Comparison of ENCODE assay signal across 11 mouse cellular contexts in the genomic region with DNA sequence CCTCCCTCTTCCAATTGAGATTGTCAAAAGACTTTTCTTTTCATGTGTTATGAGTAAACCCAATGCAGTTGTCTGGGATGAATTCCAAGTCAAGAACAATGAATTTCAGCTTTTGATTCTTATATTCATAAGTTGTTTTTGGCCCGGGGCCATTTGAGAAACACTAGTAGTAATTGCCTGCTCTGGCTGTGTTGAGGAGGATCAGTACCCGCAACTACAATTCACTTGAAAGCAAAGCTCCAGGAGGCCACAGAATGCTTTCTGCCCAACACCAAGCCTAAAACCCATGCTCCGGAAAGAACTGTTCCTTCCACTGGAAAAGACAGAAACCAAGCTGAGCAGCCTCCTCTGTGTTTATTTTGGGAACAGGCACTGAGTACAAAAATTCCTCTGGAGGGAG.
DNase-seq lines count a peak whose midpoint lies in the region; ATAC-seq and TF ChIP-seq lines count a peak whose summit lies in the region.
"Had no signal": no experiment of that assay in that cellular context is flagged by ENCODE, and none has a peak within 500 bp of the region (broad histone marks: within the 10 kb centered on the region; RNA-seq: fewer than 3 reads in every experiment).

No protein-coding gene starts in this region.

- H3K27ac ChIP-seq in forebrain, postnatal 0 days (ENCODE audit: low read depth, low read length) = no peak overlapping the region
- H3K27ac ChIP-seq in forebrain, embryonic 15.5 days (replicated peaks) = no peak overlapping the region
- no peak overlapping the region for H3K27ac ChIP-seq in midbrain, postnatal 0 days (ENCODE audit: low read depth, low read length)
- H3K27ac ChIP-seq in midbrain, embryonic 13.5 days = no peak overlapping the region
- peak overlapping the region; percentile 48; the same call in 1 of the 2 replicates for H3K27ac ChIP-seq in heart, embryonic 13.5 days (replicated peaks)
- H3K27ac ChIP-seq: hindbrain, embryonic 15.5 days had no signal

- ATAC-seq in forebrain, postnatal 0 days = no peak
- ATAC-seq in forebrain, embryonic 15.5 days (replicated peaks) = no peak
- no peak for ATAC-seq in midbrain, postnatal 0 days (ENCODE audit: low FRiP score)
- no peak for ATAC-seq in midbrain, embryonic 13.5 days
- ATAC-seq in heart, embryonic 13.5 days (ENCODE audit: extremely low read depth, insufficient number of reproducible peaks, low FRiP score, low TSS enrichment) = no peak; the same call in 1 of the 2 replicates
- ATAC-seq in inflammation-experienced regulatory T-cells, adult 6 months = no peak

- TF ChIP-seq CTCF in forebrain, postnatal 0 days (IDR thresholded peaks at IDR 0.05; ENCODE audit: low read depth) = no peak
- no peak for TF ChIP-seq CTCF in midbrain, postnatal 0 days (IDR thresholded peaks at IDR 0.05)

- H3K9me3 ChIP-seq in forebrain, postnatal 0 days (ENCODE audit: low read length) = no peaks in the 10 kb centered on the region
- no peaks in the 10 kb centered on the region for H3K9me3 ChIP-seq in forebrain, embryonic 15.5 days
- H3K9me3 ChIP-seq in midbrain, postnatal 0 days (ENCODE audit: low read length) = no peaks in the 10 kb centered on the region
- no peaks in the 10 kb centered on the region for H3K9me3 ChIP-seq in midbrain, embryonic 13.5 days
- H3K9me3 ChIP-seq in heart, embryonic 13.5 days = no peaks in the 10 kb centered on the region
- H3K9me3 ChIP-seq: hindbrain, embryonic 15.5 days had no signal

- no peak overlapping the region for H3K4me3 ChIP-seq in forebrain, postnatal 0 days (ENCODE audit: low read depth, low read length)
- no peak overlapping the region for H3K4me3 ChIP-seq in forebrain, embryonic 15.5 days
- H3K4me3 ChIP-seq in midbrain, postnatal 0 days (ENCODE audit: low read depth, low read length) = no peak overlapping the region
- H3K4me3 ChIP-seq in midbrain, embryonic 13.5 days (replicated peaks) = no peak overlapping the region
- H3K4me3 ChIP-seq in heart, embryonic 13.5 days = no peak overlapping the region
- H3K4me3 ChIP-seq: hindbrain, embryonic 15.5 days; myocyte had no signal

- no peaks in the 10 kb centered on the region for H3K36me3 ChIP-seq in forebrain, postnatal 0 days (ENCODE audit: insufficient read depth)
- H3K36me3 ChIP-seq in forebrain, embryonic 15.5 days = no peaks in the 10 kb centered on the region
- H3K36me3 ChIP-seq in midbrain, postnatal 0 days (ENCODE audit: insufficient read depth, low read length) = no peaks in the 10 kb centered on the region
- H3K36me3 ChIP-seq in midbrain, embryonic 13.5 days = no peaks in the 10 kb centered on the region
- H3K36me3 ChIP-seq in heart, embryonic 13.5 days = no peaks in the 10 kb centered on the region
- H3K36me3 ChIP-seq: hindbrain, embryonic 15.5 days had no signal

- WGBS in forebrain, postnatal 0 days = 46% methylated on average over 3 of the region's 3 CpGs
- WGBS in forebrain, embryonic 15.5 days = 44% methylated on average over 3 of the region's 3 CpGs
- 59% methylated on average over 3 of the region's 3 CpGs for WGBS in midbrain, postnatal 0 days
- 77% methylated on average over 3 of the region's 3 CpGs for WGBS in midbrain, embryonic 13.5 days
- WGBS in heart, embryonic 13.5 days = 48% methylated on average over 3 of the region's 3 CpGs

- no peaks in the 10 kb centered on the region for H3K4me1 ChIP-seq in forebrain, postnatal 0 days (ENCODE audit: insufficient read depth)
- no peaks in the 10 kb centered on the region for H3K4me1 ChIP-seq in forebrain, embryonic 15.5 days
- no peaks in the 10 kb centered on the region for H3K4me1 ChIP-seq in midbrain, postnatal 0 days (ENCODE audit: insufficient read depth, low read length)
- no peaks in the 10 kb centered on the region for H3K4me1 ChIP-seq in midbrain, embryonic 13.5 days (replicated peaks)
- H3K4me1 ChIP-seq in heart, embryonic 13.5 days = peaks cover 22% of the 10 kb centered on the region
- H3K4me1 ChIP-seq: hindbrain, embryonic 15.5 days had no signal

- no peak overlapping the region for H3K9ac ChIP-seq in forebrain, postnatal 0 days
- no peak overlapping the region for H3K9ac ChIP-seq in forebrain, embryonic 15.5 days (replicated peaks)
- H3K9ac ChIP-seq in midbrain, postnatal 0 days (replicated peaks; ENCODE audit: low read length, poor library complexity, severe bottlenecking) = no peak overlapping the region
- H3K9ac ChIP-seq in midbrain, embryonic 13.5 days (replicated peaks) = no peak overlapping the region
- no peak overlapping the region for H3K9ac ChIP-seq in heart, embryonic 13.5 days
- H3K9ac ChIP-seq: hindbrain, embryonic 15.5 days had no signal

- no peak overlapping the region for H3K4me2 ChIP-seq in forebrain, postnatal 0 days (ENCODE audit: low read depth)
- H3K4me2 ChIP-seq in forebrain, embryonic 15.5 days (replicated peaks) = no peak overlapping the region
- H3K4me2 ChIP-seq in midbrain, postnatal 0 days (ENCODE audit: low read depth, low read length, poor library complexity, severe bottlenecking) = no peak overlapping the region
- H3K4me2 ChIP-seq in midbrain, embryonic 13.5 days (replicated peaks) = no peak overlapping the region
- H3K4me2 ChIP-seq in heart, embryonic 13.5 days = no peak overlapping the region
- H3K4me2 ChIP-seq: hindbrain, embryonic 15.5 days had no signal

- peak; percentile 16 for DNase-seq in forebrain, postnatal 0 days
- DNase-seq in midbrain, postnatal 0 days (ENCODE audit: low spot score) = peak; percentile 50
- DNase-seq in right cerebral cortex, postnatal 14 days = peak; percentile 11
- no peak for DNase-seq in MN1 (ENCODE audit: low spot score)

- H3K27me3 ChIP-seq in forebrain, postnatal 0 days (ENCODE audit: insufficient read depth, low read length) = no peaks in the 10 kb centered on the region
- H3K27me3 ChIP-seq in forebrain, embryonic 15.5 days = no peaks in the 10 kb centered on the region
- H3K27me3 ChIP-seq in midbrain, postnatal 0 days (ENCODE audit: insufficient read depth, low read length) = no peaks in the 10 kb centered on the region
- H3K27me3 ChIP-seq in midbrain, embryonic 13.5 days = no peaks in the 10 kb centered on the region
- H3K27me3 ChIP-seq in heart, embryonic 13.5 days (replicated peaks) = no peaks in the 10 kb centered on the region
- H3K27me3 ChIP-seq: CH12.LX; hindbrain, embryonic 15.5 days had no signal
